In the genomic region with DNA sequence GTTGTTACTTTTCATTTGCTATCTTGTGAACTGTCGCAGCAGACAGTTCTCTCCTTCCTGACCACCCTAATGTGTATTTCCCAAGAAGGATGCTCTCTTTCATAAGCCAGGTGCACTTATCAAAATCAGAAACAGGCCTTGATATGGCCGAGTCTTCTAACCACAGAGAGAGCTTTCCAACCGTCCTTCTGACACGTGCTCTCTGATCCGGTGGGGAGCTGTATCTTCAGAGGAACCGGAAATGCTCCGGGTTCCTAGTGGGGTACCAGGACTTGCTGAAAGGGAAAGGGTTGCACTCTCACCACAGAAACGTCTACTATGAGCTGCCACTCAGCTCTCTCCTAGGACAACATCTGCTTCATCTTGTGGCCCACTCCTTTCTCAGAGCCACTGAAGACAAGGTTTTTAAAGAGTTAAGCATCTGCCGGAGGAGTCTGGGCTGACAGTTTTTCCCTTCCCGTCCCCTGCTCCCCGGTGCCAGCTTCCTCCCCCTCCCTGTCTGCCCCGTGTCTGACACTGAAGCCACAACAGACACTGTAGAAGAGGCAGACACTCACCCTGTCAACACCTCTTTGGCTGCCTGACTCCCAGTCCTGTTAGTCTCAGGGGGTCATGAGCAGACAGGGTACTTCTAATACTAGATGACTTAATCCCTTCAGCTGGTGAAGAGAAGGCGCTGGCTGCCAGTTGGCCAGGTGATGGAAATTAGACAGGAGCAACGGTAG, we compare ENCODE assay signal across 9 mouse cellular contexts.
DNase-seq lines count a peak whose midpoint lies in the region; ATAC-seq and TF ChIP-seq lines count a peak whose summit lies in the region.
"Had no signal": no experiment of that assay in that cellular context is flagged by ENCODE, and none has a peak within 500 bp of the region (broad histone marks: within the 10 kb centered on the region; RNA-seq: fewer than 3 reads in every experiment).

No protein-coding gene starts in this region.

- 0 out of 2 replicates have a peak overlapping the region, but pooled peaks have one; percentile 31 for H3K9ac ChIP-seq in embryonic facial prominence, embryonic 14.5 days (ENCODE audit: low read depth, low read length)
- 0 out of 2 replicates have a peak overlapping the region, but pooled peaks have one; percentile 3 for H3K9ac ChIP-seq in liver, embryonic 14.5 days (replicated peaks)

- 0 out of 2 replicates have a peak, but pooled peaks have one; percentile 31 for TF ChIP-seq EP300 in liver, embryonic 14.5 days (IDR thresholded peaks at IDR 0.05; ENCODE audit: low read depth)

- peak; percentile 62 for DNase-seq in lung, postnatal 10 days
- no peak for DNase-seq in lung, postnatal 14 days
- peak; percentile 59 for DNase-seq in embryonic facial prominence, embryonic 14.5 days (ENCODE audit: low spot score)
- no peak for DNase-seq in liver, embryonic 14.5 days (ENCODE audit: low read depth in 3 of 3, low spot score in 3 of 3)
- DNase-seq in thymus, postnatal 4 days = peak; percentile 73
- DNase-seq in frontal cortex, postnatal 10 days (ENCODE audit: low spot score in 2 of 2) = no peak
- no peak for DNase-seq in right cerebral cortex, adult 18-20 months
- DNase-seq in spleen, postnatal 36 days (ENCODE audit: low spot score in 2 of 2) = no peak

- no peaks in the 10 kb centered on the region for H3K27me3 ChIP-seq in embryonic facial prominence, embryonic 14.5 days (replicated peaks; ENCODE audit: control insufficient read depth, insufficient read depth, low read length)
- no peaks in the 10 kb centered on the region for H3K27me3 ChIP-seq in liver, embryonic 14.5 days (ENCODE audit: control insufficient read depth, insufficient read depth, low read length)

- peak; percentile 72 for ATAC-seq in embryonic facial prominence, embryonic 14.5 days (ENCODE audit: low read depth)
- no peak for ATAC-seq in liver, embryonic 14.5 days (ENCODE audit: insufficient read depth)
- ATAC-seq: hindbrain, embryonic 16.5 days had no signal

- H3K4me3 ChIP-seq in embryonic facial prominence, embryonic 14.5 days (ENCODE audit: low read depth, low read length) = no peak overlapping the region
- H3K4me3 ChIP-seq in liver, embryonic 14.5 days (ENCODE audit: insufficient read depth in 1 of 2, low read depth in 2 of 2, low read length in 2 of 2) = no peak overlapping the region

- H3K4me2 ChIP-seq in embryonic facial prominence, embryonic 14.5 days (ENCODE audit: low read depth, low read length) = 0 out of 2 replicates have a peak overlapping the region, but pooled peaks have one; percentile 24
- H3K4me2 ChIP-seq in liver, embryonic 14.5 days (ENCODE audit: low read depth) = peak overlapping the region; percentile 18; the same call in 1 of the 2 replicates

- H3K4me1 ChIP-seq in embryonic facial prominence, embryonic 14.5 days (ENCODE audit: control insufficient read depth, insufficient read depth, low read length) = peaks cover 14% of the 10 kb centered on the region
- peaks cover 27 to 38% of the 10 kb centered on the region in 2 experiments for H3K4me1 ChIP-seq in liver, embryonic 14.5 days (replicated peaks; ENCODE audit: control insufficient read depth in 2 of 2, insufficient read depth in 2 of 2, low read length in 1 of 2)

- no peaks in the 10 kb centered on the region for H3K9me3 ChIP-seq in embryonic facial prominence, embryonic 14.5 days (ENCODE audit: control insufficient read depth, low read length)
- H3K9me3 ChIP-seq in liver, embryonic 14.5 days (ENCODE audit: control insufficient read depth, low read length) = no peaks in the 10 kb centered on the region

- 0 out of 2 replicates have a peak overlapping the region, but pooled peaks have one; percentile 6 for H3K27ac ChIP-seq in embryonic facial prominence, embryonic 14.5 days (replicated peaks; ENCODE audit: low read depth, low read length)
- no peak overlapping the region for H3K27ac ChIP-seq in liver, embryonic 14.5 days

- no peaks in the 10 kb centered on the region for H3K36me3 ChIP-seq in embryonic facial prominence, embryonic 14.5 days (ENCODE audit: control insufficient read depth, insufficient read depth, low read length)
- no peaks in the 10 kb centered on the region for H3K36me3 ChIP-seq in liver, embryonic 14.5 days (replicated peaks; ENCODE audit: control insufficient read depth, insufficient read depth, low read depth)

- TF ChIP-seq CTCF in liver, embryonic 14.5 days (IDR thresholded peaks at IDR 0.05; ENCODE audit: low read depth) = no peak

- 22% methylated on average over 14 of the region's 14 CpGs for WGBS in embryonic facial prominence, embryonic 14.5 days
- WGBS in liver, embryonic 14.5 days (ENCODE audit: insufficient replicate concordance) = 8% methylated on average over 14 of the region's 14 CpGs

Comparison
In these comparisons a context has a peak if more than half of its experiments do, and no peak if none do; other contexts are left out.
1. DNase-seq: peak in lung, postnatal 10 days (single experiment), embryonic facial prominence, embryonic 14.5 days (single experiment) and thymus, postnatal 4 days (single experiment); none in lung, postnatal 14 days (single experiment), liver, embryonic 14.5 days (0 of 3), frontal cortex, postnatal 10 days (0 of 2), right cerebral cortex, adult 18-20 months (single experiment) and spleen, postnatal 36 days (0 of 2).